Mouse (Mus musculus): ENCODE measurements around the gene Klk4. TPM values are rescaled to one million over a fixed set of nuclear protein-coding genes. Genes with fewer than 3 reads are reported as not detected.

The Klk4 gene
- total RNA-seq (2021): not detected

DNA sequence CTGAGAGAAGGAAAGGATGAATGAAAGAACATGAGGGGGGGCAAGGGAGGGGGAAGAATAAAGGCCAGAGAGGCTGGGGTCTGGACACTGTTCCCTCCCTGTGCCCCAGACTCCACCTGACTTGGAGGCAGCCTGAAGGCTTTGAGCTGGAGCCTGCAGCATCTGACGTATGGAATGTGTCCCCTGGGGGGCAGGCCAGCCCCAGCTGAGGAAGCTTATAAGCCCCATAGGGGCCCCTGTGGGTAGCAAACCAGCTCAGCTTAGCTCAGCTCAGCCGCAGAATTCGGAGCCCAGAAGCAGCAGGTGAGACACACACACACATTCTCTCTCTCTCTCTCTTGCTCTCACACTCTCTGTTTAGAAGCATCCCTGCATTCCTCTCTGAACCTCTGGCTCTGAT is at the start of gene Klk4:
Klk4 (plus strand) TSS at position 249 of the 400 bp plus-strand sequence.
- no peak for DNase-seq

GRCm38 (mm10) chr7:43841701-43842100 is 39.3 kb upstream of the Klk4 start, which contains the start of gene Klk5:
Klk5 (plus strand) TSS chr7:43841971.
- DNase-seq: no peak

- DNase-seq: no peak
Observed at GRCm38 (mm10) chr7:43843801-43844200, 37.2 kb upstream of the Klk4 start.

DNA sequence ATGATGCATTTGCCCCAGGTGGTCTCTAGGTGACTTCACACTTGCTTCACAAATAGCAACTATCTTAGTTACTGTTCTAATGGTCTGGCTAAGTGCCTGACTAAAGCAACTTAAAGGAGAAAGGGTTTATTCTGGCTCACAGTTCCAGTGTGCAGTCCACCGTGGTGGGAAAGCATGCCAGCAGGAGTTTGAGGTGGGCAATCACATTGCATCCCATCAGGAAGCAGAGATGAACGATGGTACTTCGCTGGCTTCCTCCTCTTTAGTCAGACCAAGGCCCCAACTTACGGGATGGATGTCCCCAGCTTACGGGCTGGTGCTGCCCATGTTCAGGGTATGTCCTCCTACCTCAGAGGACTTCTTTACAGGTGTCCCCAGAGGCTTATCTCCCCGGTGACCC is 29.3 kb upstream of the Klk4 start:
- DNase-seq: no peak

DNA sequence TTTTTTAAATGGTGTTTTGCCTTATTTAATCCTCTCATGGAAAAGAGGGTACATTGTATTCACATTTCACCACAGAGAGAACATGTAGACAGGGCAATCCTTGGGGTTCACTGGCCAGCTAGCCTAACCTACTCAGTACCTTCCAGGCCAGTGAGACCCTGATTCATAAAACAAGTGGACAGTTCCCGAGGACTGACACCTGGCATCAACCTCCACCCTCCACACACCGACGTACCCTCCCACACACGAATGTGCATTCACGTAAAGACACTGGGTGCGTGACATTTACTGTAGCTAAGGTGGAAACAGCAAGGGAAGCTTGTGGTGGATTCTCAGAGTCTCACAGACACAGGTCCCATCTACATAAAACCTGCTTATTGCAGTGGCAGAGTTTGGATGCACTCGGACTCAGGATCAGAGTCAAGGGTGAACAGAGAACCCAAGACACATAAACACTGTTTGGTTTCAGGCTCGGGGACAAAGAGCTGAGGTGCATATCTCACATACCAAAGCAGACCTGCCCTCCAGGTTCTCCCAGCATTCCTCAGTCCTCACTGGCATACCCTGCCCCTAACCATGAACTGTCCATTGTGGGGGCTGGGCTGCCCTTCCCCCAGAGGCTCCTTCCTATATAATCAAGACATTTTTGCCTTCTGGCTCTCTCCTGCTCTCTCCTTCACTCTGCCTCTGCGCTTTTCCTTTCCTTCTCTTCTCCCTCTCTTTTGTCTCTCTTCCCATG is 26.1 kb upstream of the Klk4 start:
- DNase-seq: no peak

DNA sequence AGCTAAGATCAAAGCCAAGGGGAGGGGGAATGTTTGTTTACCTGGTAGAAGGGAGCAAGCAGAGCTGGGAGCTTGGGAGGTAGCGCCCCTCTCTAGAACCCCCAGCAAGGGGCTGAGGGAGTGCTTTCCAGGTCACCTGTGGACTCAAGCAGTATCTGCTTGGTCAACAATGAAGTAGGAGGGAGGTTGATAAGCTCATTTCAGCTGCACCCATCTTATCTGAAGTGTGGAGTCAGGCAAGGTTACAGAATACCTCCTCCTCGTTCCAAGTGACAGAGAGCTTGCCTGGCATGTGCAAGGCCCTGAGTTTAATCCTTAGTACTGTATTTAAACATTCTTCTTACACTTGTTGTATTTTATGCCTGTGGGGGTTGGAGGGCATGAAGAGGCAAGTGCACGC is 25.3 kb upstream of the Klk4 start:
- no peak for DNase-seq

- DNase-seq: no peak
Observed at GRCm38 (mm10) chr7:43856307-43856706, 24.7 kb upstream of the Klk4 start.

GRCm38 (mm10) chr7:43857501-43857900 is 23.5 kb upstream of the Klk4 start:
- DNase-seq: no peak

GRCm38 (mm10) chr7:43860411-43860810 is 20.5 kb upstream of the Klk4 start:
- no peak for DNase-seq

DNA sequence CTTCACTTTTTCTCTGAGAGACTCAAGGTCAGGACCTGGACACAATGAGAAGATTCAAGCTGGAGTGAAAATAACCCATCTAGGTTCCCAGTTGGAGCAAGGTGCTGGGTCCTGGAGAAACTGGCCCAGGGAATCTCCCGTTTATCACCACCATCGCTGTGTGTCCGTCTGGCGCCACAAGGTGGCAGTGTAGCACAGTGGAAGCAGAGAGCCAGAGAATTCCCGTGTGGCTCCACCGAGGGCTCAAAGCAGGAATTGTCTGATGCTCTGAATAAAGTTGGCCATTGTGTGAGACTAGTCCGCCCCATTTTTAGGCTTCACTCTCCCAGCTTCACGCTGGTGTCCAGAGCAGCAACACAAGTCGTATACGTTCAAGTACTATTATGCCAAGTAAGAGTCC is 7.7 kb upstream of the Klk4 start:
- DNase-seq: peak; percentile 62 to 66

DNA sequence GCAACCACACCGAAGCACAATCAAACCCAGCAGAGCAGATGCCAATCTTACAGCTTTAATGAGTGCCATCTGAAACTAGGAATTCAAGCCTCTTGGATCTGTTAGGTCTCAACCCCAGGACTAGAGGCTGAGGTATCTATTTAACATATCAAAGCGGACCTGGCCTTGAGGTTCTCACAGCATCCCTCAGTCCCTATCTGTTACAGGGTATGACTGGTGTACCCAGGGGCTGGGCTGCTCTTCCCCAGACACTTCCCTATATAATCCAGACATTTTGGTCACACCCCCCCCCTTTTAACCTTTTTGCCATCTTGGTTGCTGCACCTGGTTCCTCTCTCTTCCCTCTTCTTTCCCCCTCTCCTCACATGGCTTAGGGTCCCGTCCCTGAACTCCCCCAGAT is 7.3 kb upstream of the Klk4 start:
- DNase-seq: no peak

- no peak for DNase-seq
Observed at GRCm38 (mm10) chr7:43874868-43875375, 6.0 kb upstream of the Klk4 start.

DNA sequence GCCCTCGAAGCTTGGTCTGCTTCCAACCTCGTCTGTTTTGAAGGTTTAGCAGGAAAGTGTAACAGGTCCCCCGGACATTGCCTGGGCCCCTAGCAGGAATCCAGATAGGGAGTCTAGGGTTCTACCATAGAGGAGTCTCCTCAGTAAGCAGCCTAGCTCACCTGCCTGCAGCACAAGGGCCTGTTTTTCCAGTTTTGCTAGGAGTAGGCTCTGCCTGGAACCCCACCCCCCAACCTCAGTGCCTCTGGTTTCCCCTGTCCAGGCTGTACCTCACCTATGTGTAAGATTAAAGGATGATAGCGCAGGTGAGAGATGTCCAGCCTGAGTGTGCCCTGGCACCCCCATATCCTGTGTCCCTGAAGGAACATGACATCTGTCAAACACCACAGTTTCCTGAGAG is 4.5 kb upstream of the Klk4 start:
- no peak for DNase-seq

GRCm38 (mm10) chr7:43878281-43878680 is 2.7 kb upstream of the Klk4 start:
- no peak for DNase-seq

DNA sequence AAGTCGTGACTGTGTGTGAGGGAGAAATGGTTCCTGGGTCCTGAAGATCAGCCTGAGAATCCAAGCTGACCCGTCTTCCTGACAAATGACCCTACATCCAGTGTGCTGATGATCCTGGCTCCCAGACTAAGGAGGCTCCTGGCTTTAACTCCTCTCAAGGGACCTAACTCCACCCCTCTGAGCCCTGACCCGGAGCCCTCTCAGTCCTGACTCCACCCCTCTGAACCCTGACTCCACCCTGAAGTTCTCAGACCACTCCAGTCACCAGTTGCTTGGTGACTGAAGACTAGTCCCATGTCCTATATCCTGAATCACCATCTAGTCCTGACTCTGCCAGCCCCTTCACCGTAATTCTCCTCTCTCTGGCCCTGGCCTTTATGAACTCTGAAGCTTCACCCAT is 1.4 kb downstream of the Klk4 start:
- DNase-seq: no peak

GRCm38 (mm10) chr7:43882811-43883210 is 1.9 kb downstream of the Klk4 start:
- no peak for DNase-seq

GRCm38 (mm10) chr7:43883547-43883946 is 2.6 kb downstream of the Klk4 start:
- DNase-seq: peak; percentile 26 to 56

- DNase-seq: no peak
Observed at GRCm38 (mm10) chr7:43891365-43891764, 10.4 kb downstream of the Klk4 start.

DNA sequence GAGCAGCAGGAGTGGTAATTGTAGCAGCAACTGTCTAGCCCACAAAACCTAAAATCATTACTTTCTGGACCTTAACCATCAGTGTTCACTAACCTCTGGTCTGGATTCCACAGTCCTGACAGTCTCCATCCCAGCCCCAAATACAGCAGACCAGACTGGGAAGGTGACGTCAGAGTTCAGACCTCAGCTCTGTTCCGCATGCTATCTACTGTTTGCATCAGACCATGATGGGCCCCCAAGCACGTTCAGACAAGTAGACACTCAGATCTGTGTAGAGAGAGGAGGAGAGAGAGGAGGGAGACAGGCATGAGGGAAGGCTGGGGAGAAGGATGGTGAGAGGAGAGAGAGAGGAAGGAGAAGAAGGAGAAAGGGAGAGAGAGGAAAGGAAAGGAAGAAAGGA is 10.8 kb downstream of the Klk4 start:
- no peak for DNase-seq

GRCm38 (mm10) chr7:43894836-43895235 is 13.9 kb downstream of the Klk4 start:
- DNase-seq: peak; percentile 81 to 87

GRCm38 (mm10) chr7:43914821-43915220 is 33.9 kb downstream of the Klk4 start:
- DNase-seq: no peak

DNA sequence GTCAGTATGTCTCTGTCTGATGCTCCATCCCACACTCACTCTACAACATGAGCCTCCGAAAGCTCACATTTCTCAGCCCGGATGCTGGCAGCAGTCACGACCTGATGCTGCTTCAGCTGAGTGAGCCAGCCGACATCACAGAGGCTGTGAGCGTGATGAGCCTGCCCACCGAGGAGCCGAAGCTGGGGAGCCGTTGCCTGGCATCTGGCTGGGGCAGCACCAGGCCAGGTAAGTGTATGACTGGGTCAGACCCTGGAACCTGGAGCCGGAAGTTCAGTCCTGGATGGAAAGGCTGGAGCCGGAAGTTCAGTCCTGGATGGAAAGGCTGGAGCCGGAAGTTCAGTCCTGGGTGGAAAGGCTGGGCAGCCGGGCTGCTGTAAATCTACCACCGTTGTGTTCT is 37.5 kb downstream of the Klk4 start:
- no peak for DNase-seq

DNA sequence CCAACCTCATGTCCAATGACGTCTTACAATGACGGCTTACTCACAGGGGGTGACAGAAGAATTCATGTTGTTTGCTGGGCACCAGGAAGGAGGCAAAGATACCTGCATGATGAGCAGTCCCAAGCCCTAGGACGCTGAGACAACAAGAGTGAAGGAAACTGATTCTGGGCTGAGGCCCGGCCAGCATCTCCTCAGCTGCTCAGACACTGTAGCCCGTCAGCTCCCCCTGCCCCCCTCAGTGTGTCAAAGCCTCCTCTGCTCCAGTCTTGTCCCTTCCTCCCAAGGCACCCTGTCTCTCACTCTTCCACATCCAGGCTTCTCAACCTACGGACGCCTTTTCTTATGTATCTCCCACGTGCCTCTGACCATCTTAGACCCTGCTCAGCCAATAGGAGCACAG is 37.9 kb downstream of the Klk4 start:
- DNase-seq: no peak
